Mouse (Mus musculus) ovary, adult 10 weeks (tissue): ENCODE results near the gene Plcd4. TPM values are rescaled to one million over a fixed set of nuclear protein-coding genes. Genes with fewer than 3 reads are reported as not detected.

Experiments used
- polyA plus RNA-seq: library from polyadenylated mRNA; stranded (reverse); fragments of 350-450 nt; fragmentation: Illumina TruSeq; extraction: RNeasy Lipid Tissue Mini Kit (QIAGEN cat#74804); gene quantifications from one replicate; pipeline ENCODE4 v1.2.3, GENCODE M21; 2014

Gene Plcd4
- not detected for polyA plus RNA-seq

DNA sequence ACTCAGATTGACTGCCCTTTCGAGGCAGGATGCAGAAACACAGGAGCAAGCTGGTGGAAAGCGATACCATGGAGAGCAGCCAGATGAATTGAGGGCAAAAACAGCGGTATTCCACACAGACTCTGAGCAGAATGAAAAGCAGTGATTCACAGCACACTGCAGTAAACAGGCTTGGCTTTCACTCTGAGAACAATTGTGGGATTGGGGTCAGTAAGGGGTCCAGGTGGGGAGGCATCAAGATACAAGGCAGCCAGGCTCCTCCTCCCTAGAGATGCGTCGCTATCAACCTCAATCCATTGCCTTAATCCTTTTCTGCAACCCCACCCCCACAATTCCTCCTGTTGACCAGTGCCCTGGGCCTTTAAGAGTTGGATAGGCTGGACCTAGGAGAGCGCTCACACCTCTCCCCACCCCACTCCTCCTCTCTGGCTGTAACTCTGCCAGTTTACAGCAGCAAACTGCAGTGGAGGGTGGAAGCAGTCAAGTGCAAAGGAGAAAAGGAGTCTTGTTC lies at the start of gene Plcd4:
TSS of gene Plcd4 (plus strand) at position 438 of the 511 bp plus-strand sequence.

DNA sequence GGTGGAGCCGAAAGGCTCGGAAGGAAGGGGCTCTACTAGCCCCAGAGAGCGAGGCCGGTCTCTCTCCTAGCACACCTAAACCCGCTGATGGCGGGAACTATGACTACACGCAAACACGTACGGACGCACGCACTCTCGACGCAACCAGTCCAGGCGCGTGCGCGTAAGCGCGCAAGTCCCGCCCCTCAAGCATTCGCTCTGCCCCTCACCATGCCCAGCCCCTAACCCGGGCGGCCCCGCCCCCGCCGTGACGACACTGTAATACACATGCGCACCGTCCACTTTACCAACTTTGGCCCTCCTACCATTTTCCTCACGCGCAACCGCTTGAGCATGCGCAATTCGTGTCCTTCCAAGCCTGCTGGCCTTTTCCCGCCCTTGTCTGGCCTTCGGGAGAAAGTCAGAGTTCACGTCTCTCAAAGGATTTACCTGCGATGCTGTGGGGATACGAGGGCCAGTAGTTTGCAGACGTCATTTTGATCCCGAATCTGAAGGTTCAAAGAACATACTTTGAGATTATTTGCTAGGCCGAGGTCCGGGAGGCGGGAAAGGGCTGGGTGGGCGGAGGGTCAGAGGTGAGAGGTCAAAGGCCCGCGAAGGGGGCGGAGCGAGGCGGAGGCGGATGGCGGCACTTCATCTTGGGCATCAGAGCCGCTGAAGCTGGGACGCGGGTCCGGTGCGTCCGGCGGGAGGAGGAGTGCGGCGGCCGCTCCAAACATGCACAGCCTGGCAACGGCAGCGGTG lies 36.8 kb upstream of the Plcd4 start, which contains the start of gene Cnot9:
TSS of gene Cnot9 (plus strand) at position 338 of the 744 bp plus-strand sequence.

DNA sequence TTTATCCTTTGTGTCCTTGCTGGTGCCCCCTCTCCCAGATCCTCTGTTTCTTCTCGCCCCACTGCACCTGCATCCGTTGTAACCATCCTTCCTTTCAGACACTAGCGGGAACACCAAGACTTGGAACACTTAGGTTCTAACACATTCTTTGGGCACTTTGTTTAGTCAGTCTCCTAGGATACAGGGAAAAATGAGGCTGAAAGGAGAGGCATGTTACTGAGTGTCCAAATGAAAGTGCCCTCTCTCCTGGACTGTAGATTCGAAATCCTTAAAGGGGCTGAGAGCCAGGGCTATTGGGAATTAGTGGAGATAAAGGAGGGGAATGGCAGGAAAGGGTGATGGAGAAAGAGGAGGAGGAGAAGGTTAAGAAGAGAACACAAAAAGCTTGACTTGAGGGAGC lies 1.5 kb downstream of the Plcd4 start, which contains the start of gene Usp37:
TSS of gene Usp37 (minus strand) at position 101 of the 400 bp plus-strand sequence.

DNA sequence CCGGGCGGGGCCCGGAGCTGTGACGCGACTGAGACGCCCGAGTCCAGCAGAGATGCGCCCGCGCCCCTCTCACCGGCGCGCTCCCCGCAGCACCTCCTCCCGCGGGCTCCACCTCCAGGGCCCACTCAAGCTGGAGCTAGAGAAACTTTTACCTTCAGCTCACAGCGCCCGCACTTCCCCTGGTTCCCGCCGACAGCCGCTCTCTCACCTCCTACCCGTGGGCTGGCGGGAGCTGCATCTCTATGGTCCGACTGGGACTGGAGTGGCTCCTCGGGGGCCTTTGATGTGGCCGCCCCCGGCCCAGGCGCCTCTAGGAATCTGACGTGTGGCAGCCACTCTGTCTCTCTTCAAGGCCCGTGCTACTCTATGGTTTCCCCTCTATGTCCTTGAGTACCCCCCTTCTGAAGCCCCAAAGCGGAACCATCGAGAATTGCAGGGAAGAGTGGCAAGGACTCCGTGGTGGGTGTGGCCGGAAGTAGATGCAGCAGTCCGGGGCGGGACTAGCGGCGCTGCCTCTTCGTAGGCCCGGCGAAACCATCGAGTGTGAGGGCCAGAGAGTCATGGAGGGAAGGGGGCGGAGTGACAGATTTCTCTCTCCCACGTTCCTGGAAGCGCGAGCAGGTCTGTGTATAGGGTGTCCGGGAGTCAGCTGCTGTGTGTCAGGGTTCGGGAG lies 45.2 kb downstream of the Plcd4 start, which contains the start of the genes Zfp142 and Bcs1l:
TSS of gene Zfp142 (minus strand) at position 474 of the 673 bp plus-strand sequence.
TSS of gene Bcs1l (plus strand) at position 517 of the 673 bp plus-strand sequence.

DNA sequence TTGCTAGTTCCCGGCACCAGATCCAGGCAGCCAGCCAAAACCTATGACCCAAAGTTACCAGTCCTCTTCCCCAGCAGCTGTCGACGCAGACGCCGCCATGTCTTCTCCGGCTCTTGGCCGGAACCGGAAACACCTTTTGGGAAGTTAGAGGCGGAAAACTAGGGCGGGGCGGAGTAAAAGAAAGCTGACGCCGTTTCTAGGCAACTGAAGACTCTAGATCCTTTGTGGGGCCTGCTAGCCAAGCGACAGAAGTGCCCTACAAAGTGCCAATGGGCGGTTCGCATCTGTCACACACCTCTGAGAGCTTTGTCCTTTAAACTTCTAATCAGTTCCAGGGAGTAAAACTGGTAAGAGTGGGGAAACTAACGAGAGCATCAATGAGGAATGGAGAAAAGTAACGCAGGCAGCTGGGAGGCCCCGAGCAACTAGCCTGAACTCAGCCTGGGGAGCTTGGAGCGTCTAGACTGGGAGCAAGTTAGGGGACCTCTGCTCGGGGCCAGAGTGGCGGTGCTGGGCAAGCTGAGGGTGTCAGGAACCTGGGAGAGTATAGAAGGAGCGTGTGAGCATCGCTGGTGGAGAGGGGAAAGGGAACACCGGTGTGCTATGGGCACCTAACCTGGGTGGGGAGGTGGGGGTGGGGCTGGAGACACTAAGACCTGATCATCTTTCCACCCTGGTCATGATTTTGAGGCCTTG lies 58.7 kb downstream of the Plcd4 start, which contains the start of the genes Rnf25 and Stk36:
TSS of gene Rnf25 (minus strand) at position 131 of the 696 bp plus-strand sequence.
TSS of gene Stk36 (plus strand) at position 179 of the 696 bp plus-strand sequence.

Other genes with a start within 250 kb of the Plcd4 start
- 23.4 TPM for gene Tmbim1, start 237.3 kb upstream of the Plcd4 start, polyA plus RNA-seq
- gene Catip, start 180.8 kb upstream of the Plcd4 start, polyA plus RNA-seq, result 0.66 TPM
- gene Slc11a1, start 167.7 kb upstream of the Plcd4 start, polyA plus RNA-seq, result 1.0 TPM
- gene Ctdsp1, start 151.4 kb upstream of the Plcd4 start, polyA plus RNA-seq, result 19.9 TPM
- 0.83 TPM for gene Vil1, start 133.5 kb upstream of the Plcd4 start, polyA plus RNA-seq
- gene Cnot9, start 36.8 kb upstream of the Plcd4 start, polyA plus RNA-seq, result 40.9 TPM
- 46.6 TPM for gene Usp37, start 1.4 kb downstream of the Plcd4 start, polyA plus RNA-seq
- 7.6 TPM for gene Zfp142, start 45.4 kb downstream of the Plcd4 start, polyA plus RNA-seq
- gene Bcs1l, start 45.4 kb downstream of the Plcd4 start, polyA plus RNA-seq, result 4.4 TPM
- gene Rnf25, start 58.5 kb downstream of the Plcd4 start, polyA plus RNA-seq, result 14.6 TPM
- gene Stk36, start 58.6 kb downstream of the Plcd4 start, polyA plus RNA-seq, result 4.6 TPM
- gene Ttll4, start 118.9 kb downstream of the Plcd4 start, polyA plus RNA-seq, result 39.3 TPM
- 2.5 TPM for gene Cyp27a1, start 170.7 kb downstream of the Plcd4 start, polyA plus RNA-seq
- not detected for gene Prkag3, start 206.3 kb downstream of the Plcd4 start, polyA plus RNA-seq
- 4.9 TPM for gene Wnt6, start 229.0 kb downstream of the Plcd4 start, polyA plus RNA-seq
- gene Wnt10a, start 248.6 kb downstream of the Plcd4 start, polyA plus RNA-seq, result not detected